Mouse (Mus musculus) heart, embryonic 10.5 days (tissue): ENCODE data around the gene Dgkg. TPM values are rescaled to one million over a fixed set of nuclear protein-coding genes. Genes with fewer than 3 reads are reported as not detected.

Experiments used
- DNase-seq: peaks from one replicate; pipeline ENCODE4 v3.0.0-alpha.2; 2017; ENCODE audit warnings: low spot score
- H3K27ac ChIP-seq: fragments of 300-500 bp; sonication (generic); 2 replicates; pipeline ENCODE4 v1.5.1; 2016; ENCODE audit warnings: mild to moderate bottlenecking
- H3K27me3 ChIP-seq: fragments of 300-500 bp; sonication (generic); 2 replicates; pipeline ENCODE4 v1.6.1; 2016; ENCODE audit warnings: mild to moderate bottlenecking; ENCODE audit not compliant: poor library complexity, insufficient read depth, severe bottlenecking
- H3K36me3 ChIP-seq: fragments of 300-500 bp; sonication (generic); 2 replicates; pipeline ENCODE4 v1.6.1; 2016; ENCODE audit warnings: mild to moderate bottlenecking, moderate library complexity
- H3K4me1 ChIP-seq: fragments of 300-500 bp; sonication (generic); 2 replicates; pipeline ENCODE4 v1.6.1; 2016; ENCODE audit warnings: mild to moderate bottlenecking
- H3K4me3 ChIP-seq: fragments of 300-500 bp; sonication (generic); 2 replicates; pipeline ENCODE4 v1.5.1; 2016; ENCODE audit warnings: mild to moderate bottlenecking, moderate library complexity
- H3K9me3 ChIP-seq: fragments of 300-500 bp; sonication (generic); 2 replicates; pipeline ENCODE4 v1.6.1; 2016; ENCODE audit warnings: mild to moderate bottlenecking, moderate library complexity
- WGBS: fragments of 180-500 bp; shearing (Covaris S2); methylation state at CpG from one replicate; pipeline ENCODE4 v1.1.7; 2016; 5-methylcytosine and 5-hydroxymethylcytosine counted together
- polyA plus RNA-seq: library from polyadenylated mRNA; unstranded; fragments of >200 nt; fragmentation: Nextera tagmentation; extraction: Ambion mirVana; gene quantifications from 2 replicates; pipeline ENCODE4 v1.2.1, GENCODE M21; 2016

Dgkg gene
- polyA plus RNA-seq, 1 experiment from 2014 or later, result 0.49 TPM

- 57% methylated on average over 9 of the region's 9 CpGs for WGBS
- Histone ChIP-seq H3K4me1 (peaks cover 16% of the 10 kb centered on the region), H3K9me3 (no peaks in the 10 kb centered on the region), H3K27me3 (no peaks in the 10 kb centered on the region), H3K27ac (no peak overlapping the region), H3K4me3 (no peak overlapping the region), H3K36me3 (no peaks in the 10 kb centered on the region)
- no peak for DNase-seq
Observed at GRCm38 (mm10) chr16:22510861-22511637, 146.0 kb downstream of the Dgkg start.

GRCm38 (mm10) chr16:22508936-22509563, 148.0 kb downstream of the Dgkg start:
- H3K36me3 ChIP-seq, result no peaks in the 10 kb centered on the region
- no peak for DNase-seq
- H3K9me3 ChIP-seq, result no peaks in the 10 kb centered on the region
- 82% methylated on average over 5 of the region's 5 CpGs for WGBS
- H3K4me1 ChIP-seq, result peaks cover 29% of the 10 kb centered on the region
- H3K27ac ChIP-seq, result no peak overlapping the region
- no peaks in the 10 kb centered on the region for H3K27me3 ChIP-seq
- H3K4me3 ChIP-seq, result no peak overlapping the region

- Histone ChIP-seq H3K4me3 (no peak overlapping the region), H3K27ac (peak overlapping the region; percentile 84)
- 65% methylated on average over 6 of the region's 6 CpGs for WGBS
Observed at GRCm38 (mm10) chr16:22505656-22506055, 151.4 kb downstream of the Dgkg start.

GRCm38 (mm10) chr16:22504851-22505250, 152.2 kb downstream of the Dgkg start:
- H3K9me3 ChIP-seq, result no peaks in the 10 kb centered on the region
- 13% methylated on average over 8 of the region's 8 CpGs for WGBS
- peak overlapping the region; percentile 84 for H3K27ac ChIP-seq
- no peaks in the 10 kb centered on the region for H3K27me3 ChIP-seq
- H3K36me3 ChIP-seq, result no peaks in the 10 kb centered on the region
- H3K4me3 ChIP-seq, result peak overlapping the region; percentile 22; the same call in 1 of the 2 replicates
- DNase-seq, result peak; percentile 87
- peaks cover 36% of the 10 kb centered on the region for H3K4me1 ChIP-seq

More at GRCm38 (mm10) chr16:22505656-22506055, 151.4 kb downstream of the Dgkg start:
- peaks cover 36% of the 10 kb centered on the region for H3K4me1 ChIP-seq
- H3K9me3 ChIP-seq, result no peaks in the 10 kb centered on the region
- H3K36me3 ChIP-seq, result no peaks in the 10 kb centered on the region
- no peak for DNase-seq
- H3K27me3 ChIP-seq, result no peaks in the 10 kb centered on the region

- no peak overlapping the region for H3K4me3 ChIP-seq
- no peak for DNase-seq
- H3K9me3 ChIP-seq, result no peaks in the 10 kb centered on the region
- peaks cover 28% of the 10 kb centered on the region for H3K4me1 ChIP-seq
- H3K27ac ChIP-seq, result peak overlapping the region; percentile 84
- H3K36me3 ChIP-seq, result no peaks in the 10 kb centered on the region
- no peaks in the 10 kb centered on the region for H3K27me3 ChIP-seq
- WGBS, result 45% methylated on average over 5 of the region's 5 CpGs
Observed at GRCm38 (mm10) chr16:22504049-22504448, 153.0 kb downstream of the Dgkg start.

- H3K4me1 ChIP-seq, result peaks cover 27% of the 10 kb centered on the region
- no peaks in the 10 kb centered on the region for H3K9me3 ChIP-seq
- no peak overlapping the region for H3K4me3 ChIP-seq
- DNase-seq, result no peak
- H3K36me3 ChIP-seq, result no peaks in the 10 kb centered on the region
- no peaks in the 10 kb centered on the region for H3K27me3 ChIP-seq
- H3K27ac ChIP-seq, result peak overlapping the region; percentile 84; the same call in 1 of the 2 replicates
- WGBS, result 20% methylated on average over 4 of the region's 4 CpGs
Observed at GRCm38 (mm10) chr16:22503467-22503866, 153.6 kb downstream of the Dgkg start.

GRCm38 (mm10) chr16:22501855-22502254, 155.2 kb downstream of the Dgkg start:
- Histone ChIP-seq H3K9me3 (no peaks in the 10 kb centered on the region), H3K27ac (no peak overlapping the region), H3K4me1 (peaks cover 27% of the 10 kb centered on the region), H3K36me3 (no peaks in the 10 kb centered on the region), H3K4me3 (no peak overlapping the region), H3K27me3 (no peaks in the 10 kb centered on the region)
- 79% methylated on average over 6 of the region's 6 CpGs for WGBS
- DNase-seq, result no peak

GRCm38 (mm10) chr16:22500561-22500960, 156.5 kb downstream of the Dgkg start:
- Histone ChIP-seq H3K36me3 (no peaks in the 10 kb centered on the region), H3K4me1 (peaks cover 35% of the 10 kb centered on the region), H3K9me3 (no peaks in the 10 kb centered on the region), H3K27me3 (no peaks in the 10 kb centered on the region), H3K27ac (no peak overlapping the region), H3K4me3 (no peak overlapping the region)
- no peak for DNase-seq
- WGBS, result 75% methylated on average over 5 of the region's 5 CpGs

- Histone ChIP-seq H3K36me3 (no peaks in the 10 kb centered on the region), H3K4me3 (no peak overlapping the region), H3K9me3 (no peaks in the 10 kb centered on the region), H3K27me3 (no peaks in the 10 kb centered on the region), H3K27ac (no peak overlapping the region), H3K4me1 (peaks cover 35% of the 10 kb centered on the region)
- no peak for DNase-seq
- WGBS, result 83% methylated on average over 5 of the region's 5 CpGs
Observed at GRCm38 (mm10) chr16:22499951-22500350, 157.1 kb downstream of the Dgkg start.

- Histone ChIP-seq H3K4me1 (peaks cover 35% of the 10 kb centered on the region), H3K27me3 (no peaks in the 10 kb centered on the region), H3K36me3 (no peaks in the 10 kb centered on the region), H3K9me3 (no peaks in the 10 kb centered on the region), H3K4me3 (no peak overlapping the region), H3K27ac (no peak overlapping the region)
- 85% methylated on average over 3 of the region's 3 CpGs for WGBS
- no peak for DNase-seq
Observed at GRCm38 (mm10) chr16:22499447-22499846, 157.6 kb downstream of the Dgkg start.

GRCm38 (mm10) chr16:22497976-22498375, 159.0 kb downstream of the Dgkg start:
- Histone ChIP-seq H3K36me3 (no peaks in the 10 kb centered on the region), H3K4me3 (no peak overlapping the region), H3K9me3 (no peaks in the 10 kb centered on the region), H3K27ac (peak overlapping the region; percentile 37; the same call in 1 of the 2 replicates), H3K4me1 (peaks cover 24% of the 10 kb centered on the region), H3K27me3 (no peaks in the 10 kb centered on the region)
- no peak for DNase-seq
- 66% methylated on average over 3 of the region's 3 CpGs for WGBS

- WGBS, result 44% methylated on average over 5 of the region's 5 CpGs
- Histone ChIP-seq H3K4me1 (peaks cover 34% of the 10 kb centered on the region), H3K36me3 (no peaks in the 10 kb centered on the region), H3K4me3 (no peak overlapping the region), H3K27me3 (no peaks in the 10 kb centered on the region), H3K9me3 (no peaks in the 10 kb centered on the region), H3K27ac (peak overlapping the region; percentile 47)
- no peak for DNase-seq
Observed at GRCm38 (mm10) chr16:22495259-22495658, 161.8 kb downstream of the Dgkg start.

- no peak overlapping the region; the same call in 1 of the 2 replicates for H3K27ac ChIP-seq
- WGBS, result 50% methylated on average over 5 of the region's 5 CpGs
- no peaks in the 10 kb centered on the region for H3K36me3 ChIP-seq
- no peaks in the 10 kb centered on the region for H3K27me3 ChIP-seq
- H3K4me3 ChIP-seq, result no peak overlapping the region
- H3K9me3 ChIP-seq, result no peaks in the 10 kb centered on the region
- no peak for DNase-seq
- H3K4me1 ChIP-seq, result peaks cover 39% of the 10 kb centered on the region
Observed at GRCm38 (mm10) chr16:22494815-22495214, 162.2 kb downstream of the Dgkg start.
